Mouse (Mus musculus) heart, postnatal 0 days (tissue): ENCODE measurements around the gene Krtap4-1.

ENCODE experiments used
- CTCF ChIP-seq: IDR thresholded peaks from 2 replicates; pipeline ENCODE4 v1.5.1; 2016; ENCODE audit warnings: antibody characterized with exemption, control low read depth, low read depth
- EP300 ChIP-seq: IDR thresholded peaks from 2 replicates; pipeline ENCODE4 v1.6.1; 2016; ENCODE audit warnings: antibody characterized with exemption, low read depth

- no peak for TF ChIP-seq CTCF
- TF ChIP-seq EP300 = no peak
Observed at GRCm38 (mm10) chr11:99650136-99650535, 22.1 kb upstream of the Krtap4-1 start, which contains the start of gene Gm11555.
